Mouse (Mus musculus) liver, embryonic 11.5 days (tissue): ENCODE data around the gene Srek1ip1. TPM values are rescaled to one million over a fixed set of nuclear protein-coding genes. Genes with fewer than 3 reads are reported as not detected.

Source experiments
- ATAC-seq: fragments of 200-750 bp; cut with Nextera tagmentation; replicated peaks from 2 replicates; pipeline ENCODE4 v1.8.0; 2017; ENCODE audit warnings: moderate number of reproducible peaks, mild to moderate bottlenecking, moderate TSS enrichment, moderate library complexity; ENCODE audit not compliant: low FRiP score
- DNase-seq: peaks from one replicate; pipeline ENCODE4 v3.0.0-alpha.2; 2017; ENCODE audit warnings: low spot score
- H3K27ac ChIP-seq: fragments of 300-500 bp; sonication (generic); 2 replicates; pipeline ENCODE4 v1.5.1; 2014; ENCODE audit warnings: mild to moderate bottlenecking, low read depth, low read length, control low read depth
- H3K27me3 ChIP-seq: fragments of 300-500 bp; sonication (generic); replicated peaks from 2 replicates; pipeline ENCODE4 v1.6.1; 2014; ENCODE audit warnings: low read length, mixed read lengths; ENCODE audit not compliant: control insufficient read depth, insufficient read depth
- H3K36me3 ChIP-seq: fragments of 300-500 bp; sonication (generic); 2 replicates; pipeline ENCODE4 v1.6.1; 2014; ENCODE audit warnings: mild to moderate bottlenecking, low read length, moderate library complexity, mixed read lengths; ENCODE audit not compliant: control insufficient read depth, insufficient read depth
- H3K4me1 ChIP-seq: fragments of 300-500 bp; sonication (generic); replicated peaks from 2 replicates; pipeline ENCODE4 v1.6.1; 2014; ENCODE audit warnings: low read length, mixed read lengths; ENCODE audit not compliant: control insufficient read depth, insufficient read depth
- H3K4me2 ChIP-seq: fragments of 300-500 bp; sonication (generic); 2 replicates; pipeline ENCODE4 v1.6.1; 2014; ENCODE audit warnings: mild to moderate bottlenecking, control low read depth, moderate library complexity
- H3K4me3 ChIP-seq: fragments of 300-500 bp; sonication (generic); 2 replicates; pipeline ENCODE4 v1.5.1; 2014; ENCODE audit warnings: low read depth, low read length, control low read depth
- H3K9ac ChIP-seq: fragments of 300-500 bp; sonication (generic); 2 replicates; pipeline ENCODE4 v1.6.1; 2014; ENCODE audit warnings: low read depth, low read length, control low read depth
- H3K9me3 ChIP-seq: fragments of 300-500 bp; sonication (generic); 2 replicates; pipeline ENCODE4 v1.6.1; 2016; ENCODE audit warnings: low read length, inconsistent platforms, mixed read lengths; ENCODE audit not compliant: control insufficient read depth
- WGBS: fragments of 180-500 bp; shearing (Covaris S2); extraction: QIAGEN DNeasy Blood & Tissue Kit; methylation state at CpG from one replicate; pipeline ENCODE4 v1.1.7; 2014; 5-methylcytosine and 5-hydroxymethylcytosine counted together
- polyA plus RNA-seq: library from polyadenylated mRNA; unstranded; fragments of >200 nt; fragmentation: Nextera tagmentation; extraction: Ambion mirVana; gene quantifications from 2 replicates; pipeline ENCODE4 v1.2.1, GENCODE M21; 2014

Srek1ip1 gene
- polyA plus RNA-seq, 1 experiment from 2014 or later = 17.3 TPM

DNA sequence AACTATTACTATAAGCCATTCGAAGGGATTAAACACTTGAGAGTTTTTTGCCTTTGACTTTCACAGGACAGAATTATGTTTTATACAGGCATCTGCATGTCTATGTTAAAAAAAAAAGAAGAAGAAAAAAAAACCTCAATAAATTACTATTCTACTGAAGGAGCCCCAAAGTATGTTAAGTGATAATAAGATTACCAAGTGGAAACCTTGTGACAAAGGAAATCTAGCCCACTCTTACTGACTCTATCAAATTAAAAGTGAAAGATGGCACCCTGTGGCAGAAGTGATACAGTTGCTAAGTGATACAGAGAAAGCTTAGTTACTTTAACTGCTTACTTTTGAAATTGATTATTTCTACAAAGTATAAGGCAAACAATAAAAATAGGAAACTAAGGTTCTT lies 29.6 kb downstream of the Srek1ip1 start:
- DNase-seq (no peak), ATAC-seq (no peak)
- Histone ChIP-seq H3K36me3 (peaks cover 3% of the 10 kb centered on the region; the same call in 1 of the 2 replicates), H3K9ac (no peak overlapping the region), H3K27me3 (no peaks in the 10 kb centered on the region), H3K4me3 (no peak overlapping the region), H3K27ac (no peak overlapping the region), H3K4me1 (peaks cover 16% of the 10 kb centered on the region), H3K4me2 (peak overlapping the region; percentile 17; the same call in 1 of the 2 replicates), H3K9me3 (no peaks in the 10 kb centered on the region)
- WGBS = 84% methylated on average over 1 of the region's 1 CpGs

DNA sequence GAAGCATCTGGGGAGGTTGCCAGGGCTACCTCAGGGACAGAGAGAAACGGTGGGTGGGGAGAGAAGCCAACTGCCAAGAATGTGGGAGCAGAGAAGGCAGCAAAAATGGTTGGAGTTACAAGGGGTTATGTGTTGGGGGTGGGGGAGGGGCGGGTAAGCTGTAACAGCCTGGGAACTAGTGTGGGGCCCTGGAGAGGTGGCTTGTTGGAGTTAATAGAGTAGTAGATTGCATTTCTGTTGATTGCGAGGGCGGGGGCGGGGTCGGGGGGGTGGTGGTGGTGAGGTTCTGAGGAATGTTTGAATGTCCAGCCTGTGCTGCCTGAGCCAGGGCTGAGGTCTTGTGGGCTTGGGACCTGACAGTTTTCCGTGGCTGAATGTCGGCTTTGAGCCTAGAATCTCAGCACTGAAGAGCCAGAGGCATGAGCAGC lies 30.1 kb downstream of the Srek1ip1 start:
- peaks cover 8% of the 10 kb centered on the region; the same call in 1 of the 2 replicates for H3K36me3 ChIP-seq
- DNase-seq (no peak), ATAC-seq (peak; percentile 56)
- peak overlapping the region; percentile 17; the same call in 1 of the 2 replicates for H3K4me2 ChIP-seq
- no peaks in the 10 kb centered on the region for H3K27me3 ChIP-seq
- no peak overlapping the region for H3K27ac ChIP-seq
- H3K9ac ChIP-seq = no peak overlapping the region
- peaks cover 16% of the 10 kb centered on the region for H3K4me1 ChIP-seq
- WGBS = 36% methylated on average over 8 of the region's 8 CpGs
- H3K4me3 ChIP-seq = no peak overlapping the region
- H3K9me3 ChIP-seq = no peaks in the 10 kb centered on the region

DNA sequence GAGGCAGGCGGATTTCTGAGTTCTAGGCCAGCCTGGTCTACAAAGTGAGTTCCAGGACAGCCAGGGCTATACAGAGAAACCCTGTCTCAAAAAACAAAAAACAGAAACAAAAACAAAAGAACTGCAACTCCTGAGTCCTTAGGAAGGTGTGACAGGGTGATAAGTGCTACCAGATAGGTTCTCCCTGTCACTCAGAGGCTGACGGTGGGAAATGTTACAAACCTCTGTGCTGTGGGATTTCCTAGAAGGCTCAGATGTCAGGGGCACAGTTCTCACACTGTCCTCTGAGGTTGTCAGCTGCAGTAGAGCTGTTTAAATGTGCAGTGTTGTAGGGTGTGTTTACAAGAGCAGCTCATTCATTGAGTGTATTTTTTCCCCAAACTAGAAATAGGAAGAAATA lies 33.2 kb downstream of the Srek1ip1 start:
- peaks cover 12% of the 10 kb centered on the region for H3K4me1 ChIP-seq
- ATAC-seq = peak; percentile 78
- 69% methylated on average over 2 of the region's 2 CpGs for WGBS
- no peaks in the 10 kb centered on the region for H3K27me3 ChIP-seq
- H3K36me3 ChIP-seq = peaks cover 22% of the 10 kb centered on the region
- H3K9me3 ChIP-seq = 0 out of 2 replicates have a peak, but pooled peaks cover 3% of the 10 kb centered on the region
- H3K4me3 ChIP-seq = no peak overlapping the region
- no peak overlapping the region for H3K27ac ChIP-seq
- H3K9ac ChIP-seq = no peak overlapping the region
- no peak for DNase-seq
- no peak overlapping the region for H3K4me2 ChIP-seq

DNA sequence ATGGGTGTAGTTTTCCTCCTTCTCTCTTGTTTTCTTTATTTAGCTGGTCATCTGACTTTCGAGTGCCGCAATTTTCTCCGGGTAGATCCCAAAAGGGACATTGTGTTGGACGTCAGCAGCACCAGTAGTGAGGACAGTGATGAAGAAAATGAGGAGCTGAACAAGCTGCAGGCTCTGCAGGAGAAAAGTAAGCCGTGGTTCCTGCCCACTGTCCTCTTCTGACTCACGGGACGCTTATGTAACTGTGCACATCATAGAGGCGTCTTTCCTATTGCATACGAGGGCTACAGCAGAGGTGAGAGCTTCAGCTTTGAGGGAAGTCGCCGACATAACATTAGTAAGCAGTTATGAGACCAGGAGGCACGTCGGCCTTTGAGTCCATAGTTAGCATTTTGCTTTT lies 40.5 kb downstream of the Srek1ip1 start:
- no peaks in the 10 kb centered on the region for H3K27me3 ChIP-seq
- 92% methylated on average over 13 of the region's 13 CpGs for WGBS
- no peak overlapping the region for H3K4me2 ChIP-seq
- H3K27ac ChIP-seq = no peak overlapping the region
- no peak overlapping the region for H3K4me3 ChIP-seq
- ATAC-seq (no peak), DNase-seq (no peak)
- 0 out of 2 replicates have a peak, but pooled peaks cover 3% of the 10 kb centered on the region for H3K9me3 ChIP-seq
- no peak overlapping the region for H3K9ac ChIP-seq
- H3K36me3 ChIP-seq = peaks cover 24% of the 10 kb centered on the region
- no peaks in the 10 kb centered on the region for H3K4me1 ChIP-seq

DNA sequence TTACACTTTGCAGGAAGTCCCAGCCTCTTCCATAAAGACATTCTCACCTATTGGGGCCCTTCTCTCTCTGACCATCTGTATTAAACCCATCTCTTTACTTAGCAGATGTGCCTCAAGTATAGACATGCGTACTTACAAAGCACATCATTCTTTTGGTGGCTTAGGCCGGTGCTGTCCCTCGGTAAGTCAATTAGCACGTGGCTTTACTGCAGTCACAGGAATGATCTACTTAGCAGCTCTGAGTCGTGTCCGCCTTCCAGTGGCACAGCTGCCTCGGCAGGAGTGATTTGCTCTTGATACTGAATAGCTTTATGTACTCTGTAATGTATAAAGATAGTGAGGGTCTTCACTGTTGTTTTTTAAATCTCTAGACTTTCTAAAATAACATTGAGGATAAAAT lies 45.3 kb downstream of the Srek1ip1 start:
- Histone ChIP-seq H3K9ac (no peak overlapping the region), H3K9me3 (no peaks in the 10 kb centered on the region), H3K27ac (no peak overlapping the region), H3K4me3 (no peak overlapping the region), H3K4me2 (no peak overlapping the region), H3K27me3 (no peaks in the 10 kb centered on the region), H3K4me1 (no peaks in the 10 kb centered on the region), H3K36me3 (peaks cover 13% of the 10 kb centered on the region; the same call in 1 of the 2 replicates)
- no peak for DNase-seq
- 76% methylated on average over 7 of the region's 7 CpGs for WGBS
- no peak for ATAC-seq

DNA sequence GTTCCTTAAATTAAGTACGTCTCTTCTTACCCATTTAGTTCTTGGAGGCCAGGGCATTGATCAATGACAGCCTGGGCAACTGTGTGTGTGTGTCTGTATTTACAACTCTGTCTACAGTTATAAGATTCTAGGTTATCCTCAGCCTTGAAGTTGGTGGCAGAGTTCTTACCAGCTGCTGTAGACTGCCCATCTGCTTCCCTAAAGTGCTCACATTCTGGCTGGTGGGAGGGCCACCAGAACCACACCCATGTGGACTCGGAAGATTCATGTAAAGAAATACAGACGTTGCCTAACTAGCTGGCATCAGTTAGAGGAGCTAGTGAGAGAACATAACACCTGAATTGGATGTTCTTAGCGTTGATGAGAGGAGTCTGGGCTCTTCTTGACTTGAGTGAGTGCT lies 49.7 kb downstream of the Srek1ip1 start:
- Histone ChIP-seq H3K36me3 (peaks cover 8% of the 10 kb centered on the region; the same call in 1 of the 2 replicates), H3K4me2 (no peak overlapping the region), H3K9ac (no peak overlapping the region), H3K4me3 (no peak overlapping the region), H3K27me3 (no peaks in the 10 kb centered on the region), H3K4me1 (no peaks in the 10 kb centered on the region; the same call in 1 of the 2 replicates), H3K9me3 (no peaks in the 10 kb centered on the region), H3K27ac (no peak overlapping the region)
- DNase-seq (no peak), ATAC-seq (no peak)
- 58% methylated on average over 4 of the region's 4 CpGs for WGBS

DNA sequence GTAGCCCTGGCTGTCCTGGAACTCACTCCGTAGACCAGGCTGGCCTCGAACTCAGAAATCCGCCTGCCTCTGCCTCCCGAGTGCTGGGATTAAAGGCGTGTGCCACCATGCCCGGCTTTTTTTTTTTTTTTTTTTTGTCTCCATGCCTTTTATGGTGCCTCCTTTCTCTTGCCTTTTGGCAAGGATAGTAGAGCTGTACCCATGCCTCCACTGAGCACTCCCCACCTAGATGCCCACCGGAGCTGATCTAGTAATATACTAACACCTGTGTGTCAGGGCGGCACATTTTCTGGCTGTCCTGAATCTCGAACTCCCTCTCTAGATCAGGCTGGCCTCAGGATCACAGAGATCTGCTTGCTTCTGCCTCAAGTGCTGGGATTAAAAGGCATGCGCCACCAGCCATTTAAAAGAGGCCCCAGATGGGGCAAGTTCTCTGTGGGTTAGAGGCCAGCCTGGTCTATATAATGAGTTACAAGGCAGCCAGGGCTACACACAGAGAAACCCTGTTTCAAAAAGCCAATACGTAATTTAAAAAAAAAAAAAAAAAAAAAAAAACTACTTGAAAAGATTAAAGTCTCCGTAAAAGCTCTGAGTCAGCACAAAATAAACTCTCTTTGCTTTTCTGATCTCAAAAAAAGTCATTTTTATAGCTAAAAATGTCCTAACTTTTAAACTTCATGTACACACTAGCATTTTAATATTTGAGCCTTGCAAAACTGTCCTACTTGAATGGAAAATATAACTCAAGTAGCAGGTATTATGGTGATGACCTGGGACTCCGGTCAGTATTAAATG lies 51.2 kb downstream of the Srek1ip1 start:
- ATAC-seq (no peak), DNase-seq (no peak)
- Histone ChIP-seq H3K9ac (no peak overlapping the region), H3K27me3 (no peaks in the 10 kb centered on the region), H3K27ac (no peak overlapping the region), H3K4me2 (no peak overlapping the region), H3K4me3 (no peak overlapping the region), H3K4me1 (no peaks in the 10 kb centered on the region; the same call in 1 of the 2 replicates), H3K9me3 (no peaks in the 10 kb centered on the region), H3K36me3 (no peaks in the 10 kb centered on the region)
- WGBS = 88% methylated on average over 7 of the region's 13 CpGs

DNA sequence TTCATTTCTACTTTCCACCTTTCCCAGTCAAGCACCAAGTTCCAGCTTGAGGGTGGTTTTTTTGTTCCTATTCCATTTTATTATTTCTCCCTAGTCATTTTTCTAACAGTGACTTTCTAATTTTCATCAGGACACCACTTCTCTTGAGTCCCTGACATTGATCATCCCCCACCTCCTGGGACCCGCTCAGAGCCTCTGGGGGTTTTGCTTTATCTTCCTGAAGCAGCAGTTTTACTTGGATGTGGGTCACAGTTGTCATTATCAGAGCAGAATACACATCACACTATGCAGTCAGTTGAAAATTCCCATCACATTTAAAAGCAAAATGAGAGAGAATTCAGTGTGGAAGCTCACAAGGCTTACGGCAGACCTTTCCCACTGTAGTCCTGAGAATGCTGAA lies 61.4 kb downstream of the Srek1ip1 start:
- Histone ChIP-seq H3K9me3 (no peaks in the 10 kb centered on the region), H3K4me2 (no peak overlapping the region), H3K4me3 (no peak overlapping the region), H3K27ac (no peak overlapping the region), H3K9ac (no peak overlapping the region), H3K27me3 (no peaks in the 10 kb centered on the region), H3K4me1 (no peaks in the 10 kb centered on the region), H3K36me3 (no peaks in the 10 kb centered on the region)
- WGBS = 68% methylated on average over 2 of the region's 2 CpGs
- DNase-seq = no peak
- no peak for ATAC-seq
